Mouse (Mus musculus): ENCODE results near the gene Impdh1. TPM values are rescaled to one million over a fixed set of nuclear protein-coding genes. Genes with fewer than 3 reads are reported as not detected.

Gene Impdh1
- polyA plus RNA-seq, 1 experiment, result 52.9 TPM

- Histone ChIP-seq H3K4me3 (replicated peaks; ENCODE audit: insufficient read depth, low read depth, low read length) (peak overlapping the region; percentile 88), H3K27me3 (ENCODE audit: control insufficient read depth, insufficient read depth, low read length) (no peaks in the 10 kb centered on the region), H3K4me1 (ENCODE audit: control insufficient read depth, insufficient read depth, low read length) (peaks cover 12% of the 10 kb centered on the region; the same call in 1 of the 2 replicates), H3K27ac (ENCODE audit: insufficient read depth, low read length) (peak overlapping the region; percentile 9)
- 8% methylated on average over 7 of the region's 7 CpGs for WGBS
- peak; percentile 76 to 81 for DNase-seq
- no peak for TF ChIP-seq POLR2A (IDR thresholded peaks at IDR 0.05; ENCODE audit: borderline replicate concordance, insufficient read depth, low read length)
- no peak for TF ChIP-seq CTCF (IDR thresholded peaks at IDR 0.05; ENCODE audit: borderline replicate concordance, insufficient read depth, low read depth, low read length)
These were observed 5.0 kb downstream of the Impdh1 start for GRCm38 (mm10) chr6:29211146-29211545.

- H3K27ac ChIP-seq (ENCODE audit: insufficient read depth, low read length), result no peak overlapping the region
- TF ChIP-seq CTCF (IDR thresholded peaks at IDR 0.05; ENCODE audit: borderline replicate concordance, insufficient read depth, low read depth, low read length) (no peak), POLR2A (IDR thresholded peaks at IDR 0.05; ENCODE audit: borderline replicate concordance, insufficient read depth, low read length) (no peak)
- no peak for DNase-seq
- H3K4me1 ChIP-seq (ENCODE audit: control insufficient read depth, insufficient read depth, low read length), result peaks cover 11% of the 10 kb centered on the region; the same call in 1 of the 2 replicates
- H3K4me3 ChIP-seq (replicated peaks; ENCODE audit: insufficient read depth, low read depth, low read length), result no peak overlapping the region
- WGBS, result 91% methylated on average over 9 of the region's 9 CpGs
- H3K27me3 ChIP-seq (ENCODE audit: control insufficient read depth, insufficient read depth, low read length), result no peaks in the 10 kb centered on the region
These were observed 5.8 kb downstream of the Impdh1 start for GRCm38 (mm10) chr6:29210231-29210936.

GRCm38 (mm10) chr6:29208178-29208577 is 8.0 kb downstream of the Impdh1 start:
- no peak for DNase-seq
- Histone ChIP-seq H3K27ac (ENCODE audit: insufficient read depth, low read length) (no peak overlapping the region), H3K27me3 (ENCODE audit: control insufficient read depth, insufficient read depth, low read length) (no peaks in the 10 kb centered on the region), H3K4me3 (replicated peaks; ENCODE audit: insufficient read depth, low read depth, low read length) (no peak overlapping the region), H3K4me1 (ENCODE audit: control insufficient read depth, insufficient read depth, low read length) (0 out of 2 replicates have a peak, but pooled peaks cover 7% of the 10 kb centered on the region)
- no peak for TF ChIP-seq POLR2A (IDR thresholded peaks at IDR 0.05; ENCODE audit: borderline replicate concordance, insufficient read depth, low read length)
- no peak for TF ChIP-seq CTCF (IDR thresholded peaks at IDR 0.05; ENCODE audit: borderline replicate concordance, insufficient read depth, low read depth, low read length)
- 81% methylated on average over 5 of the region's 5 CpGs for WGBS

GRCm38 (mm10) chr6:29207017-29207416 is 9.1 kb downstream of the Impdh1 start:
- Histone ChIP-seq H3K4me1 (ENCODE audit: control insufficient read depth, insufficient read depth, low read length) (0 out of 2 replicates have a peak, but pooled peaks cover 7% of the 10 kb centered on the region), H3K27ac (ENCODE audit: insufficient read depth, low read length) (no peak overlapping the region), H3K4me3 (replicated peaks; ENCODE audit: insufficient read depth, low read depth, low read length) (no peak overlapping the region), H3K27me3 (ENCODE audit: control insufficient read depth, insufficient read depth, low read length) (no peaks in the 10 kb centered on the region)
- TF ChIP-seq POLR2A (IDR thresholded peaks at IDR 0.05; ENCODE audit: borderline replicate concordance, insufficient read depth, low read length) (no peak), CTCF (IDR thresholded peaks at IDR 0.05; ENCODE audit: borderline replicate concordance, insufficient read depth, low read depth, low read length) (no peak)
- 83% methylated on average over 5 of the region's 5 CpGs for WGBS
- DNase-seq, result no peak

- Histone ChIP-seq H3K27me3 (ENCODE audit: control insufficient read depth, insufficient read depth, low read length) (no peaks in the 10 kb centered on the region), H3K4me1 (ENCODE audit: control insufficient read depth, insufficient read depth, low read length) (0 out of 2 replicates have a peak, but pooled peaks cover 4% of the 10 kb centered on the region), H3K27ac (ENCODE audit: insufficient read depth, low read length) (no peak overlapping the region), H3K4me3 (replicated peaks; ENCODE audit: insufficient read depth, low read depth, low read length) (no peak overlapping the region)
- no peak for TF ChIP-seq POLR2A (IDR thresholded peaks at IDR 0.05; ENCODE audit: borderline replicate concordance, insufficient read depth, low read length)
- no peak for TF ChIP-seq CTCF (IDR thresholded peaks at IDR 0.05; ENCODE audit: borderline replicate concordance, insufficient read depth, low read depth, low read length)
- WGBS, result 92% methylated on average over 10 of the region's 10 CpGs
- DNase-seq, result no peak
These were observed 10.2 kb downstream of the Impdh1 start for GRCm38 (mm10) chr6:29206006-29206405.

- Histone ChIP-seq H3K4me3 (replicated peaks; ENCODE audit: insufficient read depth, low read depth, low read length) (no peak overlapping the region), H3K27ac (ENCODE audit: insufficient read depth, low read length) (no peak overlapping the region), H3K4me1 (ENCODE audit: control insufficient read depth, insufficient read depth, low read length) (no peaks in the 10 kb centered on the region), H3K27me3 (ENCODE audit: control insufficient read depth, insufficient read depth, low read length) (no peaks in the 10 kb centered on the region)
- WGBS, result 54% methylated on average over 15 of the region's 15 CpGs
- DNase-seq, result no peak
- TF ChIP-seq POLR2A (IDR thresholded peaks at IDR 0.05; ENCODE audit: borderline replicate concordance, insufficient read depth, low read length), result no peak
- TF ChIP-seq CTCF (IDR thresholded peaks at IDR 0.05; ENCODE audit: borderline replicate concordance, insufficient read depth, low read depth, low read length), result peak; percentile 78
These were observed 11.1 kb downstream of the Impdh1 start for GRCm38 (mm10) chr6:29204932-29205614.

GRCm38 (mm10) chr6:29203861-29204585 is 12.1 kb downstream of the Impdh1 start:
- Histone ChIP-seq H3K4me3 (replicated peaks; ENCODE audit: insufficient read depth, low read depth, low read length) (no peak overlapping the region), H3K4me1 (ENCODE audit: control insufficient read depth, insufficient read depth, low read length) (peaks cover under 1% of the 10 kb centered on the region; the same call in 1 of the 2 replicates), H3K27me3 (ENCODE audit: control insufficient read depth, insufficient read depth, low read length) (no peaks in the 10 kb centered on the region), H3K27ac (ENCODE audit: insufficient read depth, low read length) (no peak overlapping the region)
- 82% methylated on average over 6 of the region's 6 CpGs for WGBS
- no peak for DNase-seq
- TF ChIP-seq POLR2A (IDR thresholded peaks at IDR 0.05; ENCODE audit: borderline replicate concordance, insufficient read depth, low read length), result no peak
- TF ChIP-seq CTCF (IDR thresholded peaks at IDR 0.05; ENCODE audit: borderline replicate concordance, insufficient read depth, low read depth, low read length), result no peak
